Mouse (Mus musculus): ENCODE results near the gene Macrod2.

The Macrod2 gene

GRCm38 (mm10) chr2:141728998-141729397 is 1333.9 kb downstream of the Macrod2 start:
- no peak for TF ChIP-seq GATA4 (IDR thresholded peaks at IDR 0.05; ENCODE audit: insufficient replicate concordance, low read length)

- no peak for TF ChIP-seq GATA4 (IDR thresholded peaks at IDR 0.05; ENCODE audit: insufficient replicate concordance, low read length)
These were observed 1341.8 kb downstream of the Macrod2 start for GRCm38 (mm10) chr2:141736685-141737456.

- TF ChIP-seq GATA4 (IDR thresholded peaks at IDR 0.05; ENCODE audit: insufficient replicate concordance, low read length): no peak
These were observed 1343.6 kb downstream of the Macrod2 start for GRCm38 (mm10) chr2:141738702-141739101.

GRCm38 (mm10) chr2:141740318-141740717 is 1345.2 kb downstream of the Macrod2 start:
- no peak for TF ChIP-seq GATA4 (IDR thresholded peaks at IDR 0.05; ENCODE audit: insufficient replicate concordance, low read length)

- no peak for TF ChIP-seq GATA4 (IDR thresholded peaks at IDR 0.05; ENCODE audit: insufficient replicate concordance, low read length)
These were observed 1405.1 kb downstream of the Macrod2 start for GRCm38 (mm10) chr2:141800236-141800635.

- TF ChIP-seq GATA4 (IDR thresholded peaks at IDR 0.05; ENCODE audit: insufficient replicate concordance, low read length): no peak
These were observed 1405.8 kb downstream of the Macrod2 start for GRCm38 (mm10) chr2:141800909-141801308.

- no peak for TF ChIP-seq GATA4 (IDR thresholded peaks at IDR 0.05; ENCODE audit: insufficient replicate concordance, low read length)
These were observed 1421.2 kb downstream of the Macrod2 start for GRCm38 (mm10) chr2:141816266-141816665.

- TF ChIP-seq GATA4 (IDR thresholded peaks at IDR 0.05; ENCODE audit: insufficient replicate concordance, low read length): no peak
These were observed 1422.6 kb downstream of the Macrod2 start for GRCm38 (mm10) chr2:141817546-141818180.

GRCm38 (mm10) chr2:141820795-141821194 is 1425.7 kb downstream of the Macrod2 start:
- no peak for TF ChIP-seq GATA4 (IDR thresholded peaks at IDR 0.05; ENCODE audit: insufficient replicate concordance, low read length)

- TF ChIP-seq GATA4 (IDR thresholded peaks at IDR 0.05; ENCODE audit: insufficient replicate concordance, low read length): no peak
These were observed 1430.7 kb downstream of the Macrod2 start for GRCm38 (mm10) chr2:141825606-141826495.

GRCm38 (mm10) chr2:141830496-141830895 is 1435.4 kb downstream of the Macrod2 start:
- TF ChIP-seq GATA4 (IDR thresholded peaks at IDR 0.05; ENCODE audit: insufficient replicate concordance, low read length): no peak

- no peak for TF ChIP-seq GATA4 (IDR thresholded peaks at IDR 0.05; ENCODE audit: insufficient replicate concordance, low read length)
These were observed 1436.4 kb downstream of the Macrod2 start for GRCm38 (mm10) chr2:141831515-141831914.

- no peak for TF ChIP-seq GATA4 (IDR thresholded peaks at IDR 0.05; ENCODE audit: insufficient replicate concordance, low read length)
These were observed 1439.2 kb downstream of the Macrod2 start for GRCm38 (mm10) chr2:141834156-141834782.

GRCm38 (mm10) chr2:141844408-141845175 is 1449.5 kb downstream of the Macrod2 start:
- TF ChIP-seq GATA4 (IDR thresholded peaks at IDR 0.05; ENCODE audit: insufficient replicate concordance, low read length): no peak

Data from liver, adult (tissue).